Mouse (Mus musculus): ENCODE measurements at regions not wholly inside any gene's neighbourhood (a gene's known extent, or its start where the extent isn't known, plus 50 kb on each side); places are given as distances from the start of the nearest gene placed in this dataset.

GRCm38 (mm10) chr5:101051591-101051990, 206.1 kb downstream of the Gpat3 start:
- TF ChIP-seq CTCF (IDR thresholded peaks at IDR 0.05; ENCODE audit: borderline replicate concordance, extremely low read depth, insufficient read depth, insufficient read length) (no peak), POLR2A (IDR thresholded peaks at IDR 0.05; ENCODE audit: borderline replicate concordance, extremely low read depth, insufficient read depth, insufficient read length, poor library complexity, severe bottlenecking) (no peak)

Data from brain, embryonic 14.5 days (tissue).